Mouse (Mus musculus): ENCODE measurements around the gene Zbtb5. TPM values are rescaled to one million over a fixed set of nuclear protein-coding genes. Genes with fewer than 3 reads are reported as not detected.

Gene Zbtb5
- total RNA-seq, 2 experiments from 2014 or later = 4.0 to 6.0 TPM

Other genes starting within 250 kb of the Zbtb5 start
- 10 to 100 TPM; 35.3 to 35.6 TPM for gene Grhpr, start 31.0 kb downstream of the Zbtb5 start, total RNA-seq (2021)
- gene Polr1e, start 6.2 kb upstream of the Zbtb5 start, total RNA-seq (2021) = 1 to 10 TPM; 3.9 to 6.6 TPM
- 1 to 10 TPM; 3.3 to 4.3 TPM for gene Fbxo10, start 72.2 kb upstream of the Zbtb5 start, total RNA-seq (2021)
- 10 to 100 TPM; 68.0 to 69.5 TPM for gene Tomm5, start 95.7 kb upstream of the Zbtb5 start, total RNA-seq (2021)
- 1 to 10 TPM; 1.9 to 2.5 TPM for gene Frmpd1, start 172.5 kb upstream of the Zbtb5 start, total RNA-seq (2021)